Mouse (Mus musculus) forebrain, embryonic 15.5 days (tissue): ENCODE data around the gene Fyn. TPM values are rescaled to one million over a fixed set of nuclear protein-coding genes. Genes with fewer than 3 reads are reported as not detected.

Source experiments
- ATAC-seq: fragments of 200-750 bp; cut with Nextera tagmentation; replicated peaks from 2 replicates; pipeline ENCODE4 v1.8.0; 2017; ENCODE audit warnings: mild to moderate bottlenecking, moderate TSS enrichment, moderate library complexity
- H3K27ac ChIP-seq: fragments of 300-500 bp; sonication (generic); replicated peaks from 2 replicates; pipeline ENCODE4 v1.5.1; 2015; ENCODE audit warnings: mild to moderate bottlenecking, inconsistent platforms
- H3K27me3 ChIP-seq: fragments of 300-500 bp; sonication (generic); 2 replicates; pipeline ENCODE4 v1.6.1; 2015; ENCODE audit warnings: inconsistent platforms
- H3K36me3 ChIP-seq: fragments of 300-500 bp; sonication (generic); 2 replicates; pipeline ENCODE4 v1.6.1; 2015; ENCODE audit warnings: mild to moderate bottlenecking, inconsistent platforms
- H3K4me1 ChIP-seq: fragments of 300-500 bp; sonication (generic); 2 replicates; pipeline ENCODE4 v1.6.1; 2015; ENCODE audit warnings: inconsistent platforms
- H3K4me2 ChIP-seq: fragments of 300-500 bp; sonication (generic); replicated peaks from 2 replicates; pipeline ENCODE4 v1.6.1; 2015; ENCODE audit warnings: mild to moderate bottlenecking, inconsistent platforms
- H3K4me3 ChIP-seq: fragments of 300-500 bp; sonication (generic); 2 replicates; pipeline ENCODE4 v1.5.1; 2015; ENCODE audit warnings: mild to moderate bottlenecking, inconsistent platforms
- H3K9ac ChIP-seq: fragments of 300-500 bp; sonication (generic); replicated peaks from 2 replicates; pipeline ENCODE4 v1.6.1; 2015; ENCODE audit warnings: mild to moderate bottlenecking, inconsistent platforms
- H3K9me3 ChIP-seq: fragments of 300-500 bp; sonication (generic); 2 replicates; pipeline ENCODE4 v1.6.1; 2016; ENCODE audit warnings: inconsistent platforms
- WGBS: fragments of 180-500 bp; shearing (Covaris S2); methylation state at CpG from one replicate; pipeline ENCODE4 v1.1.7; 2015; ENCODE audit warnings: mixed read lengths; 5-methylcytosine and 5-hydroxymethylcytosine counted together
- polyA plus RNA-seq: library from polyadenylated mRNA; unstranded; fragments of >200 nt; fragmentation: Nextera tagmentation; extraction: Ambion mirVana; gene quantifications from 2 replicates; pipeline ENCODE4 v1.2.1, GENCODE M21; 2015

The Fyn gene
- polyA plus RNA-seq, 1 experiment from 2014 or later = 79.3 TPM

- H3K9me3 ChIP-seq = no peaks in the 10 kb centered on the region
- no peak overlapping the region for H3K27ac ChIP-seq
- H3K4me2 ChIP-seq = no peak overlapping the region
- H3K4me1 ChIP-seq = peaks cover 19% of the 10 kb centered on the region
- no peak overlapping the region for H3K4me3 ChIP-seq
- no peak overlapping the region for H3K9ac ChIP-seq
- H3K36me3 ChIP-seq = no peaks in the 10 kb centered on the region
- ATAC-seq = no peak
- 75% methylated on average over 6 of the region's 6 CpGs for WGBS
- no peaks in the 10 kb centered on the region for H3K27me3 ChIP-seq
Measured at GRCm38 (mm10) chr10:39576466-39576865, 207.8 kb downstream of the Fyn start.

DNA sequence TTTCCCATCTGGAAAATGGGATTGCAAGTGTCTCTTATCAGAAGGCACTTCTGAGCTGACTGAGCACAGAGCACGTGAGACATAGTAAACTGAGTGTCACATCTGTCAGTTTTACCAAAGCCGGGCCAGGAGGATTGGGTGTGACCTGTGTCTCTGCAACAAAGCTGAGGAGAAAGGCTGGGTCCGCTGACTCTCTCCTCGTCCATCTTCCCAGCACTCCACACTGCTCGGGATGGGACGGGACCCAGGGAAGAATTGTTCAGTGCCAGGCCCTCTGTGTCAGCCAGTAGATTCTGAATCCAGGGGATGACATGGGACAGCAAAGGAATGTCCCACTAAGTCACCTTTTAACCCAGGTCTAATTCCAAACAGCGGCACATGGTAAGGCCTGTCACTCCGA is 211.8 kb downstream of the Fyn start:
- H3K4me2 ChIP-seq = no peak overlapping the region
- no peaks in the 10 kb centered on the region for H3K4me1 ChIP-seq
- H3K27me3 ChIP-seq = no peaks in the 10 kb centered on the region
- no peak overlapping the region for H3K9ac ChIP-seq
- H3K4me3 ChIP-seq = no peak overlapping the region
- no peak for ATAC-seq
- WGBS = 84% methylated on average over 8 of the region's 8 CpGs
- no peaks in the 10 kb centered on the region for H3K9me3 ChIP-seq
- no peak overlapping the region for H3K27ac ChIP-seq
- H3K36me3 ChIP-seq = no peaks in the 10 kb centered on the region

DNA sequence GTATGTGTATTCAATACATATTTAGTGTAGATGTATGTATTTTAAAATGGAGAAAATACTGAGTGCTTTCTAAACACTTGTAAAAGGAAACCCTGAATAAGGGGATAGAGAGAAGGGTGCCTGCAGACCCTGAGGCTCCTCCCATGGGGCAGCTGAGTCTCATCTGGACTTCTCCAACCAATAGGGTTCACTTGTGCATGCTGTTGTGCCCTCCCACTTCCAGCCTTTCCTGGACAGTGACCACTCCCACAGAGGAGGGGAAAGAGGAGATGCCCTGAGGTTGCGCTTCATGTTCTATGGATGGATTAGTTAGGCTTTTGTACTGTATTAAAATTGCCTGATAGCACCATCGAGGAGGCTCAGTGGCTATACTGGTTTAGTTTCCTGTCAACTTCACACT is 213.7 kb downstream of the Fyn start:
- Histone ChIP-seq H3K27me3 (no peaks in the 10 kb centered on the region), H3K36me3 (no peaks in the 10 kb centered on the region), H3K4me1 (peaks cover 10% of the 10 kb centered on the region), H3K27ac (no peak overlapping the region), H3K4me3 (no peak overlapping the region), H3K9ac (no peak overlapping the region), H3K4me2 (no peak overlapping the region), H3K9me3 (no peaks in the 10 kb centered on the region)
- no peak for ATAC-seq
- 77% methylated on average over 2 of the region's 2 CpGs for WGBS

DNA sequence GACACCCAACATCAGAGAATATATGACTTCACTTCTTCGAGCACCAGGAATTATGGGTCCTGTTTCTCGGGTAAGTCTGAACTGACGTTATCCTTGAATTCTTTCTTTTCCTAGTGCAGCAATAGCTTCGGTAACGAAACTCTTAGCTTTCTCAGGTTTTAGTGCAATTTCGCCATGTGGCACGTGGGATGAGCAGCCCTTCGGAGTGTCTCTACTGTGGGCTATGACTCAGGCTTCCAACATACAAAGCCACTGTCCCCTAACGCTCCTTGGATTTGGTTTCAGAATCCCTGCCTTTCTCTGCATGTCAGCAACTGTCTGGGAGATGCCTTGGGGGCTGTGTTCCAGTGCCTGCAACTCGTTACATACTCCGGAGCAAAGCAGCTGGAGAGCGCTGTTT is 215.1 kb downstream of the Fyn start:
- Histone ChIP-seq H3K27ac (no peak overlapping the region), H3K4me3 (no peak overlapping the region), H3K36me3 (no peaks in the 10 kb centered on the region), H3K4me1 (peaks cover 21% of the 10 kb centered on the region), H3K9me3 (no peaks in the 10 kb centered on the region), H3K27me3 (no peaks in the 10 kb centered on the region), H3K9ac (no peak overlapping the region), H3K4me2 (no peak overlapping the region)
- WGBS = 82% methylated on average over 12 of the region's 12 CpGs
- ATAC-seq = no peak

GRCm38 (mm10) chr10:39587290-39587925 is 218.8 kb downstream of the Fyn start:
- 18% methylated on average over 5 of the region's 5 CpGs for WGBS
- no peak overlapping the region; the same call in 1 of the 2 replicates for H3K9ac ChIP-seq
- no peak overlapping the region for H3K4me2 ChIP-seq
- no peaks in the 10 kb centered on the region for H3K27me3 ChIP-seq
- peak overlapping the region; percentile 77 for H3K27ac ChIP-seq
- peaks cover 21% of the 10 kb centered on the region for H3K4me1 ChIP-seq
- peak; percentile 55 for ATAC-seq
- no peak overlapping the region for H3K4me3 ChIP-seq
- no peaks in the 10 kb centered on the region for H3K36me3 ChIP-seq
- no peaks in the 10 kb centered on the region for H3K9me3 ChIP-seq

- H3K27me3 ChIP-seq = no peaks in the 10 kb centered on the region
- peak overlapping the region; percentile 11; the same call in 1 of the 2 replicates for H3K9ac ChIP-seq
- H3K4me2 ChIP-seq = no peak overlapping the region
- no peak overlapping the region for H3K4me3 ChIP-seq
- peak; percentile 63 for ATAC-seq
- no peaks in the 10 kb centered on the region for H3K36me3 ChIP-seq
- peaks cover 21% of the 10 kb centered on the region for H3K4me1 ChIP-seq
- 40% methylated on average over 8 of the region's 8 CpGs for WGBS
- H3K9me3 ChIP-seq = peaks cover under 1% of the 10 kb centered on the region; the same call in 1 of the 2 replicates
- H3K27ac ChIP-seq = peak overlapping the region; percentile 77
Measured at GRCm38 (mm10) chr10:39587973-39588746, 219.5 kb downstream of the Fyn start.

GRCm38 (mm10) chr10:39589765-39590546 is 221.3 kb downstream of the Fyn start:
- no peak for ATAC-seq
- no peaks in the 10 kb centered on the region for H3K27me3 ChIP-seq
- no peak overlapping the region for H3K4me3 ChIP-seq

DNA sequence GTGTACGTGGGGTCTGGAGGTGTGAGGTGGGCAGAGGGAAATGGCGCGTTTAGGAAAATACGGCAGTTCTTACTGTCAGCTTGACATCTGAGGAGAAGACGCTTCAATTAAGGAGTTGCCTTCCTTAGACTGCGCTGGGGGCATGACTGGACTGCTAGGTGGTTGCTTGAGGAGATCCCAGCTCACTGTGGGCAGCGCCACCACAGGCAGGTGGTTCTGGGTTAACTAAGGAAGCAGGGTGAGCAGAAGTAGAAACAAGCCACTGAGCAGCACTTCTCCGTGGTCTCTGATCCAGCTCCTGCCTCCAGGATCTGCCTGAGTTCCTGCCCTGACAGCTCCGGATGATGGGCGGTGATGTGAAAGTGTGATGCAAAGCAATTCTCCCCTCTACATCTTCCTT is 222.0 kb downstream of the Fyn start:
- no peak for ATAC-seq
- 89% methylated on average over 10 of the region's 10 CpGs for WGBS
- H3K4me1 ChIP-seq = peaks cover 23% of the 10 kb centered on the region

More at GRCm38 (mm10) chr10:39589765-39590546, 221.3 kb downstream of the Fyn start:
- 75% methylated on average over 19 of the region's 19 CpGs for WGBS
- no peaks in the 10 kb centered on the region for H3K36me3 ChIP-seq
- H3K4me1 ChIP-seq = peaks cover 21% of the 10 kb centered on the region
- H3K27ac ChIP-seq = no peak overlapping the region
- H3K9me3 ChIP-seq = peaks cover 3% of the 10 kb centered on the region; the same call in 1 of the 2 replicates
- no peak overlapping the region for H3K4me2 ChIP-seq
- H3K9ac ChIP-seq = no peak overlapping the region

DNA sequence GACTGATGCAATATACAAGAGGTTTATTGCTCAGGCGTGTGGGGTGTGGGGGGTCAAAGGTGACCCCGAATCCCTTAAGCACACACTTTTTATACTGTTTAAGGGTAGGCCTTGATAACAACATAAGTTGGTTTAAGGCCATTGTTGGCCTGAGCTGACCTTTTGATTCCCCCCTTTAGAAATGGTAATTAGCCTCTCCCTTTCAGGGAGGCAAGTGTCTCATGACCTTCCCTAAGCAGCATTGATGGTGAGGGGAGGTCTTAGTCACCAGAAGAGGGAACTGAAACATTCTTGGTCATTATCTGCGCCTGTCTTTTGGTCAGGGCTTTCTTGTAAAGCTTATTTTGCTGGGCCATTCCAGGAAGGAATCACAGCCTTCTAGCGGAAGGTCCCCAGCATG is 223.8 kb downstream of the Fyn start:
- no peaks in the 10 kb centered on the region for H3K36me3 ChIP-seq
- WGBS = 72% methylated on average over 4 of the region's 4 CpGs
- peaks cover 3% of the 10 kb centered on the region; the same call in 1 of the 2 replicates for H3K9me3 ChIP-seq
- no peak overlapping the region for H3K4me2 ChIP-seq
- H3K4me3 ChIP-seq = no peak overlapping the region
- H3K27ac ChIP-seq = no peak overlapping the region
- ATAC-seq = no peak
- H3K27me3 ChIP-seq = no peaks in the 10 kb centered on the region
- no peak overlapping the region for H3K9ac ChIP-seq
- peaks cover 28% of the 10 kb centered on the region for H3K4me1 ChIP-seq

More for the DNA sequence above, 222.0 kb downstream of the Fyn start:
- Histone ChIP-seq H3K9me3 (peaks cover 3% of the 10 kb centered on the region; the same call in 1 of the 2 replicates), H3K27me3 (no peaks in the 10 kb centered on the region), H3K4me3 (no peak overlapping the region), H3K27ac (no peak overlapping the region), H3K9ac (no peak overlapping the region), H3K4me2 (no peak overlapping the region), H3K36me3 (no peaks in the 10 kb centered on the region)

DNA sequence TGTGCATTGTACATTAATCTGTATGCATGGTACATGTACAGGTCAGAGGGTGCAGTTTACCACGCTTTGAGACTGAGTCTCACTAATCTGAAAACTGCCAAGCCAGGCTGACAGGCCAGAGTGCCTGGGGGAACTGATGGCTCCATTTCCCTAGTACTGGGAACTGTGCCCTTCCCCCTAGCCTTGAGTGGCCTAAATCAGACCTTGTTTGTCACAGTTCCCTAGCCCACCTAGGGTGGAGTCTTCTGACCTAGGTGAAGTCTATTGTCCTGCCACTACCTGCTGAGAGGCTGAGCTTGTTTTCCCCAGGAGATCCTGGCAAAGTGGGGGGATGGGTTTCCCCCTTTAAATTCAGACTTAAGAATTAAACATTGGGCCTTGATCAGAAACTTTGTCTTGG is 226.1 kb downstream of the Fyn start:
- no peak overlapping the region for H3K4me2 ChIP-seq
- no peaks in the 10 kb centered on the region for H3K36me3 ChIP-seq
- peaks cover 23% of the 10 kb centered on the region for H3K4me1 ChIP-seq
- no peak overlapping the region for H3K9ac ChIP-seq
- no peak for ATAC-seq
- H3K4me3 ChIP-seq = no peak overlapping the region
- 65% methylated on average over 1 of the region's 1 CpGs for WGBS
- no peaks in the 10 kb centered on the region for H3K27me3 ChIP-seq
- peaks cover 3% of the 10 kb centered on the region; the same call in 1 of the 2 replicates for H3K9me3 ChIP-seq
- H3K27ac ChIP-seq = no peak overlapping the region

- no peak overlapping the region for H3K4me2 ChIP-seq
- H3K36me3 ChIP-seq = no peaks in the 10 kb centered on the region
- ATAC-seq = no peak
- H3K27ac ChIP-seq = peak overlapping the region; percentile 40
- no peaks in the 10 kb centered on the region for H3K27me3 ChIP-seq
- peaks cover 3% of the 10 kb centered on the region; the same call in 1 of the 2 replicates for H3K9me3 ChIP-seq
- 56% methylated on average over 3 of the region's 3 CpGs for WGBS
- no peak overlapping the region for H3K9ac ChIP-seq
- no peak overlapping the region for H3K4me3 ChIP-seq
- peaks cover 23% of the 10 kb centered on the region for H3K4me1 ChIP-seq
Measured at GRCm38 (mm10) chr10:39595862-39596261, 227.2 kb downstream of the Fyn start.
